Mouse (Mus musculus): Measurements from ENCODE around the gene Tns2.
A peak's percentile ranks its signal among the peaks of the same experiment; 100 is the strongest.

The Tns2 gene

DNA sequence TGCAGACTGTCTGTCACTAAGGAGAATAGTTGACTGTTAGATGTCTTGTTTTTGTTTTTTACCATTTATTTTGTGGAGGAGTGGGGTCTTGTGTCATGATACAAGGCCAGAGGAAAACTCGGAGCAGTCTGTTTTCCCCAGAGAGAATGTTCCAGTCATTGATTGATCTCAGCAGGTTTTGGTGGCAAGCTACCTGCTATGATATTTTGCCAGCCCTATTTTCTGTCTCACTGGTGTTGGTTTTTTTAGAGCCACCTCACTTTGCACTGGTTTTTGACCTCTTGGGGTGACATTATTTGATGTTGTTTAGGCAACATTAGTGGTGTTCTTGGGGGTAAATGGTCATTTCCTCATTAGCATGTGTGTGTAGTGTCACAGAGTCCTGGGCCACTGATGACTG lies 8.5 kb upstream of the Tns2 start:
- DNase-seq (ENCODE audit: low spot score in 2 of 2): no peak

DNA sequence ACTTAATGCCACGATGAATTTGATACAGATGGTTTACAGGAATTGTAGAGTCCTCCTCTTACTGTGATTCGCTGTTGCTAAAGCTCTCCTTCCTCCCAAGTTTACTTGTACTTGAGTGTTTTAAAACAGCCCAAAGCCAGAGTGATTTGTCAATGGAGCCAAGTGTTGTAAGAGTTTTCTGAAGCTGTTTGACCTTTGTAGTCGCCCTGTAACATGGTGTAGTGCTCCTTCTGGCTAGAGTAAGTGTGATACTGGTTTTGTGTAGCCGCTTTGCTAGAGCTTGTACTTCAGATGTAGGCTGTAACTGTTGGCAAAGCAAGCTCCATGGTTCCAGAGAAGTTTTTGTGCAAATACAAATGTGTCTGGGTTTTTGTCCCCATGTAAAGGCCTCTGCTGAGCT lies 8.0 kb upstream of the Tns2 start:
- DNase-seq (ENCODE audit: low spot score in 2 of 2): no peak

DNA sequence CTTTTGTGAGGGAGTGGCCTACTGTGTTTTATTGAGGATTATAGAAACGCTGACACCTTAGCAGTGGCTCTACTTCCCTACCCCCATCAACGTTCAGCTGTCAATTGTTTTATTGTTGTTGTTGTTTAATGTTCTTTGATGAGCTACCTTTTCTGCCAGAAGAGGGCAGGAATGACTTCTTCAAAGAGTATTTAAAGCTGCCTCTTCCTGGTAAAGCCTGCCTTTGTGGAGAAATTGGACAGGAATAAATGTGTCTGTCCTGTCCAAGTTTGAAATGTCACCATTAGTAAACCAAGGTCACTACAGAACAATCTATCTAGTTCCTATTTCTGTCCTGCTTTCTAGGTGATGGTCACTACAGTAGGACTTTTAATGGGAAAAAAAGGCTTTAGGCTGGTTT lies 6.1 kb upstream of the Tns2 start:
- DNase-seq (ENCODE audit: low spot score in 2 of 2): no peak

DNA sequence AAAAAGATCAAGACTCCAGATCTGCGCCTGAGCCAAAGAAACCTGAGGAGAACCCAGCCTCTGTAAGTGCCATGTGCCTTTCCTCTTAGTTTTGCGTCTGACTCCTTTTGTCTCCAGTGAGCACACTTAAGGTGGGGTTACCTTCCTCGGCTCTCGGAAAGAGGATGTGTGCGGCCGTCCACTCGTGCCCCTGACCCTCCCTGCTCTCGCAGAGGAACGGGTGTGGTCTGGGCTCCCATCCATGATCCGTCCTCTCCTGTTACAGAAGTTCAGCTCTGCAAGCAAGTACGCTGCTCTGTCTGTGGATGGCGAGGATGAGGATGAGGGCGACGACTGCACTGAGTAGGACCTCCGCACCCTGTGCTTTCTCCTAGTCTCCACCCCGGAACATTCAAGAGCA lies 5.2 kb upstream of the Tns2 start:
- DNase-seq (ENCODE audit: low spot score in 2 of 2): no peak

DNA sequence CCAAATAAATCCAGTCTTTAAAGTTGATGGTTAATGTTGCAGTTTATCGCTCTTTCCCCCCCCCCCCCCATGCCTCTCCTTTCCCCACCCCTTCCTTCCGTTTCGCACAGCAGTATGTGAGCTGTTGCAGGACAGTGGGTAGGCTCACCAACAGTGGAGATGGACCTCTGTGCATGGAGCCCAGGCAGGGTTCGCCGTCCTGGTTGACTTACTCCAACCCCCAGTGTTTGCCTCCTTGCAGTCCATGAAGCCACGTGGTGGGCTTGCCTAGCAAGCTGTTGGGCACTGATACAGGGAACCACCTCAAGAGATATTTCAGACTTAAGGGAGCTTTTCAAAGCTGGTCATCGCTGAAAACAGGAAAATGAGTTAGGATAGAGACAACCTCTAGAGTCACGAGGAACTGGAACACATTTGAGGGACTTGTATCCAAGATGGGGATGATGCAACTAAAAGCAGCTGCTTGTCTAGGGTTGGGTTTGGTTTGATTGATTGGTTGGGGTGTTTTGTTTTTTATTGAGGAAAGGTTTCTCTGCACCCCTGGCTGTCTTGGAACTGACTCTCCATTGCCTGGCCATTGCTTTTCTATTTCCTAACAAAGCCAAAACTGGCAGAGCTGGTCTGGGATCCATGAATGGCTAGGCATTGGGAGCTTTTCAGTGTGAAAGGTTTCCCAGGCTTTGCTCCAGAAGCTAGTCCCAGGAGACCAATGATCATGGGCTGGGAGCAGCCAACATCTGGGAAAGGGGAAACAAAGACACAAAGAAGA lies 2.9 kb upstream of the Tns2 start:
- DNase-seq (ENCODE audit: low spot score in 2 of 2): no peak

DNA sequence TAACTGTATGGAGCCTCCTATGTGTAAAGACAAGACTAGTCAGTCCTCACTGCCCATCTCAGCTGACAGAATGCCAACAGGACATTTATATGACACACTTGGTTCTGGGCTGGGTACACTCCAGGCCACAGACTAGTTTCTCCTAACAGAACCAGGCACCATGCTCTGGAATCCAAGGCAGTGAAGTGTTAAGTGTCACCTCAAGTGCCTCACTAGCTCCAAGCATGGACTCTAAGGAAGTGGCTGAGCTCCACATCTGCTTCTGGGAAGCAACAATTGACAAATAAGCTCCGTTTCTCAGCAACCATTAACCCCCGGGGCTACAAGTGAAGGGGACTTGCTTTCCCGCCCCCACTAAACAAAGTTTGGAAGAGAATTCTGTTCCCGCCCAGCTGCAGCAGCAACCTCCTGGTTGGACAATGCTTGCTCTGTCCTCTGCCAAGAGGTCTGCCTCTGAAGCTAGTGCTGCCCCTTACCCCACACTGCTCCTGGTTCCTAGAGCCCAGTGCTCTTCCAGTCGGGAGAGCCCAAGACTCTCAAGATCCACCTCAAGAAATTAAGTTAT lies 2.1 kb upstream of the Tns2 start:
- DNase-seq (ENCODE audit: low spot score in 2 of 2): no peak

DNA sequence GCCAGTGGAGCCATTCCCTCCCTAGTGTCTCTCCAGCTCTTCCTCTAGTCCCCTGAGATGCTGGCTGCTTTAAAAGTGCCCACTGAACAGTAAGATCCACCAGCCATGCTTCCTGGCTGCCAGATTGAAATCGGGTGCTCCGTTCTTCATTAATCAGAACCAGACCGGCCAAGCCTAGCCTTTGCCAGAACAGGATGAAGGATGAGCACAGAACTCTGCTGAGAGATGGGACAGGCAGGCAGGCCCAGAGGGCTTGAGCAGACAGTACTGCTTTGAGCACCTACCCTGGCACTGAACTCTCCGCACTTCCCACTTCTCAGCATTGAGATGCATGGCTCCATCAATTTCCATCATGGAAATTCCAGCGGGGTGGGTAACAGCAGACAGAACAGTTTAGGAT lies 953 bp upstream of the Tns2 start:
- DNase-seq (ENCODE audit: low spot score in 2 of 2): no peak

DNA sequence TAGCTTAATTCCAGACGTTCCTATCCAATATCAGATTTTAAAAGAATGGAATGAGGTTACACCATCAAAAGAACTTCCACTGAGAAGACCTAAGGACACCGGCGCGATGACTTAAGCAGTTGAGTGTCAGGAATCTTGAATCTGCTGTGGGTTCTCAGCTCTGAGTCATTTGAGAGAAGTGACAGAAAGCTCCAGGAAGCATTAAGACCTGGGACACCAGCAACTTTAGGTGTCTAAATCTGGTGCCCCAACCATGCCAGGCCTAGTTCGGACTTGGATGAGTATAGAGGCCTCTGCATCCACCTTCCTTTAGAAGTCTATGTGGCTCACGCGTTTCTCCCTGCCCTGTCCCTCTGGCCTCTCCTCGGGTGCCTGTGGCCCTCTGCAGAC lies 447 bp upstream of the Tns2 start:
- no peak for DNase-seq (ENCODE audit: low spot score in 2 of 2)

DNA sequence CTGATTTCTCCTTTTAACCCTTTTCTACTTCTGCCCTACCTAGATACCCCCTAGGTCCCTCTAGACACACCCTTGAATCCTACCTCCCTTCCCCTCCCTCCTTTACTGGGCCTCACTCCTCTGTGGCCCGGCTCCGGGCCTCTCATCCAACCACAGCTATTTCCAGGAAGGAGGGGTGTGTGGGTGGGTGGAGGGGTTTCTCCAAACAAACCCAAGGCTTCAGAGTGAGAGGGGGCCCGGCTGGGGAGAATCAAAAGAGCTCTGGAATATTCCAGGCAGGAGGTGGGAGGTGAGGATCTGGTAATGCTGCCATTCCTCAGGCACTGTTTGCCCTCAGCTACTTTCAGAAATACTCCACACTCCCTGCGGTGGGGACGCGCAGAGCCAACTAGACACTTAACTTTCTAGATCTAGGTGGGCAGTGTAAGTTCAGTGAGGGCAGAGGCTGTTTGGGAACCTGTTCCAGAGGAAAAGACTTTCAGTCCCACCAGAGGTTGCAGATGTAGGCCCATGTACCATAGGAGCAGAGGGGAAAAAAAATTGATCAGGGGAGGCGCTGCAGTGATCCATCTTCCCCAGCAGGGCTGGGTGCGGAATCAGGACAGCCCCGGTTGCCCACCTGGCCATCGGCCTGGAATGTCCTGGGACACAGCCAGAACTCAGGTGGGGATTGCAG lies 921 bp downstream of the Tns2 start:
- peak in 1 of 2 experiments; percentile 32 for DNase-seq (ENCODE audit: low spot score in 2 of 2)

DNA sequence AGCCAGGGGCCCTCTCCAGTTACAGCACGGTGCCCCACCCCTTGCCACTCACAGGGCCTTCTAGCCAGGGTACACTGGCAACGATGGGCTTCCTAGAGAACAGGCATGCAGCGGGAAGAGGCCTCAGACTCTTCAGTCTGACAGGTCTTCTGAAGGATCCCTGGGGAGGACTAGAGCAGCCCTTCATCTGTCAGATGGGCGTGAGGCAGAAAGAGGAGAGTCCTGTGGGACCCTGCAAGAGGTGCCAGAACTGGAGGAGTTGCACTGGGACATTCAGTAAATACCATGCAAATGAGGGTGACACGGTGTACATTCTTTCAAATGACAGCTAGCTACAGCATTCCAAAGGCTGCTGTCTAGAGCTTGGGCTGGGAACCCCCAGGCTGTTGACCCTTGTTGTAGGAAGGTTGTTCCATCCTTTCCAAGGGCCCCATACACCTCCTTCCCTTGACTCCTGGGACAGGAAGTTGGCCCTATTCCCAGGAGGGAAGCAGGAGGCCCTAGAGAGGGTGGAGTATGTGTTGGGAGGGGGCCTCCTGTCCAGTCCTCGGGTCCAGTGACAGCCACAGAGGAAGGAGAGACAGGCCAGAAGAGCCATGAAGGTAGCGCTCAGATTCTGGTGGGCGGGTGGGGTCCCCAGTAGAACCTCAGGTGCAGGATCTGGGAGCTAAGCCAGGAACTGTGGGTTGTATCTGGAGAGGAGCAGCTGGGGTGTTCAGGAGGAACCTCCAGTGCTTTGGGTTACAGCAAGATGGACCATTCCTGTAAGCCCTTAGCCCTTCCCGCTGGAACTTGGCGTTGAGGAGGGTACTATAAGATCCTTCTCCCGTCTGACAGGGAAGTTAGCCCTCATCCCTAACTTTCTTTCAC lies 1.7 kb downstream of the Tns2 start:
- DNase-seq (ENCODE audit: low spot score in 2 of 2): no peak

DNA sequence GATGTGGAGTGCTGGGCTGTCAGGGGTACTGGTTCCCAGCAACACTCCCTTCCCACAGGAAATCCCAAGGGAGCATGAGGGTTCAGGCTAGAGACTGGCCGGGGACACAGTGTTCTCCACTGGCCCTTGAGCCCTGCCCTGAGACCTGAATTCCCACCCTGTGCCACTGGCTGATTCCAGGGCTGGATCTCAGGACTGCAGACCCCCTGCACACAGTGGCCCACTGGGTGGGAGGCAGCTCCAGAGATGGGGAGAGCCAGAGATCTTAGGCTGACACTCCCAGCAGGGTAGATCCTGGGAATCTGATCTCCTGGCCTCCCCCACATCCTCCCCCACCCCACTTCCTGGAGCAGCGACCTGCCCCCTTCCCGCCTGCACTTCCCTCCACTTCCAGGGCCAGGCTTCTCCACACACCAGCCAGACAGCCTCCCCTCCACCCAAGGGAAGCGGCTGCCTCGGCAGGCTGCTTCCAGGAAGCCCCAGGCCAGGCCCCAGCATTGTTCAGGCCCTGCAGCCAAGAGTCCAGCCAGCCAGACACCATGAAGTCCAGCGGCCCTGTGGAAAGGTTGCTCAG lies 2.4 kb downstream of the Tns2 start:
- peak in 1 of 2 experiments; percentile 9 for DNase-seq (ENCODE audit: low spot score in 2 of 2)

DNA sequence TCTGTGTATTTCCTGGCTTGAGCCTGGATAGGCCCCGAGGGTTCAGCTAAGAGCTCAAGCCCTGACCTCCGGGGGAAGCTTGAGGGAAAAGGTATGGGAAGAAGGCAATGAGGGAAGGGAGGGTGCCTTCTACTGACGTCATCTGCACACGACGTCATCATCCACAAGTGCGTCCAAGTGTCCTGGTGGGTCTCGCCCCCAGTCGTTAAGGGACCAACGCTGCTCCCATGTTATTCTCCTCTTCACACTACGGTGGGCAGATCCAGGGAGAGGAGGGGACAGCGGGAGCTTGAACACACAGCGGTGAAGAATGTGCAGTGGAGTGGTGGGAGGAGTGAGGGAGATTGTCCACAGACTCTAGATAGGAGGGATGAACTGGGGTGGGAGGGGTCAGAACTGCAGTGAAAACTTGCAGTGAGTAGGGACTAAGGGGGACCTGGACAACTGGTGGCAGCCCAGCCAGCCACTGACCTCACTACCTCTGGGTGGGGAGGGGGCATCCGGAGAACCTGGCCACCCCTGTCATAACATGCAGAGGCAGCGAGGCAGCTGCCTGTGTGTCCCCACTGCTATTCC lies 3.2 kb downstream of the Tns2 start:
- DNase-seq (ENCODE audit: low spot score in 2 of 2): no peak

DNA sequence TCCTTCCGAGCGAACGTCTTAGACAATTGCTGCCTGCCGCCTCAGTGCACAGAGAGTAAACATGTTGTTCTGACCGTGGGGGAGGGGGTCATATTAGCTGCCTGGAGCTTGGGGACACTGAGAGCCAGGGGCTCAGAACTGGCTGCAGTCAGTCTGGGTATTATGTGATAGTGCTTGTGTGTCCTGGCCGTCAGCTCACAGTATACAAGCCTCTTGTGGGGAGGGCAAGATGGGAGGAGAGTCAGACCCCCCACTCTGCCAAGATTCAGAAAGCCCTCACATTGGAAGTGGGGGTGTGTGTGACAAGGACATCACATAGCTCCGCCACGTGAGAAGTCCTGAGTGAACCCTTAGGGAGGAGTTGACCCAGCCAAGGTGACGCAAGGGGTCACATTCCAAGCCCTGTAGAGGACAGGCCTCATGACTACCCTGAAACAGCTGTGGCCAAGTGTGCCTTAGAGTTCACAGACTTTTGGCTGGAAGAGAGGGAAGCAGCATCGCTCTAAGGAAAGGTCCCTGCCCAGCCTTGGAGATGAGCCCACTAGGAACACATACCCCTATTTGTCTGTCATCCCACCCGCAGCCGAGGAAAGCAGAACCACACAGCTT lies 3.8 kb downstream of the Tns2 start:
- peak in 1 of 2 experiments; percentile 27 for DNase-seq (ENCODE audit: low spot score in 2 of 2)

DNA sequence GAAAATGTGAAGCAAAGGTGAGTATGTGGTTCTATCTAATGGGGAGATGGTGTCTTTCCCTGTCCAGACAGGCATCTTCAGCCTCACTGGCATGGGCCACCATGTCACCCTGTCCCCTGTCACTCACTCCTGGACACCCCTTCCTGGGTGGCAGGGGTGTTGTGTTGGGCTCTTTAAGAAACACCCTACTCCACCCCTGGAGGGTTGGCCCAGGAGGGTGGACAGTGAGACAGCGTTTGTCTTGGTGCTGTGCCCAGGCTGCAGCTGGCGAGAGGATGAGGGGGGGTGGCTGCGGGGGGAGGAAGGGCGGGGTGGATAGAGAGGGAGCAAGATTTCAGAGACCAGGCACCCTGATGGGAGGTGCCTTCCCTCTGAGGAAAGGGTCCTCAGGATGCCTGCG lies 5.1 kb downstream of the Tns2 start:
- no peak for DNase-seq (ENCODE audit: low spot score in 2 of 2)

DNA sequence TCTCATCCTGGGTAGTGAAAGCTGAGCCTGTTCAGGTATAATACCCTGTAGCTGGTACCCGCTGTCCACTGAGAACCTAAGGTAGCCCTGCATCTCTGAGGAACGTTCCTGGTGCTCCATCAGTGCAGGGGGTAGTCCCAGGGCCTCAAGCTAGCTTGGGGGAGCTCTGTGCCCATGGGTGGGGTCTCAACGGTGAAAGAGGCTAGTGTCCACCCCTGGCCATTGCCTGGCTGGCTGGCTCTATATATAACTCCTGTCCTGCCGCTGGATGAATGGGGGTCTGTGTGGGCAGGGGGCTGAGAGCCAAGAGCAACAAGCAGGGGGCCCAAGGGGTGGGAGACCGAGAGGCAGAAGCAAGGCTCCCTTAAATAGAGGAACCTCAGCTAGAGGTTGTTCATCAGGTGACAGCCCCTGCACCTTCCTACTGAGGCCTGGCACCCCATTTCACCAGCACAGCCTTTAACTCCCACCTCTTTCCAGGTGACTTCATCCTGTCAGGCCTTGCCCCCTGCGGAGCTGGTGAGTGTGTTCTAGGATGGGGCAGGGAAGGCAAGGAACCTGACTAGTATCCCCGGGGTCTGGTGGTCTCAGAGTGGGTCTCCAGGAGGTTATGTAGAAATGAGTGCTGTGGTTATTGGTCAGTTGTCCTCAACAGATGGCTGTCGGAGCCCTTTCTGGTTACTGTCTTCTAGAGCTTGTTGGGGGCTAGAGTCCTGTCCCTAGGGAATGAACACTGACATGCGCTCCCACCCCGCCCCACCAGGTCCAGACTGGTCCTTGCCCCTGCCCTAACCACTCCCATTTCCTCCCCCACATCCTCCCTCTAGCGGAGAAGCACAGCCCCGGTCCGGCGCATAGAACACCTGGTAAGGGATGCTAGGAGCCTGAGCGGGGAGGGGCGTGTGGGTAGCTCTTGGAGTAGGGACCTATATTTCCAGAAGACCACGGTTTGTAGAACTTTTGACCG lies 5.8 kb downstream of the Tns2 start:
- no peak for DNase-seq (ENCODE audit: low spot score in 2 of 2)

DNA sequence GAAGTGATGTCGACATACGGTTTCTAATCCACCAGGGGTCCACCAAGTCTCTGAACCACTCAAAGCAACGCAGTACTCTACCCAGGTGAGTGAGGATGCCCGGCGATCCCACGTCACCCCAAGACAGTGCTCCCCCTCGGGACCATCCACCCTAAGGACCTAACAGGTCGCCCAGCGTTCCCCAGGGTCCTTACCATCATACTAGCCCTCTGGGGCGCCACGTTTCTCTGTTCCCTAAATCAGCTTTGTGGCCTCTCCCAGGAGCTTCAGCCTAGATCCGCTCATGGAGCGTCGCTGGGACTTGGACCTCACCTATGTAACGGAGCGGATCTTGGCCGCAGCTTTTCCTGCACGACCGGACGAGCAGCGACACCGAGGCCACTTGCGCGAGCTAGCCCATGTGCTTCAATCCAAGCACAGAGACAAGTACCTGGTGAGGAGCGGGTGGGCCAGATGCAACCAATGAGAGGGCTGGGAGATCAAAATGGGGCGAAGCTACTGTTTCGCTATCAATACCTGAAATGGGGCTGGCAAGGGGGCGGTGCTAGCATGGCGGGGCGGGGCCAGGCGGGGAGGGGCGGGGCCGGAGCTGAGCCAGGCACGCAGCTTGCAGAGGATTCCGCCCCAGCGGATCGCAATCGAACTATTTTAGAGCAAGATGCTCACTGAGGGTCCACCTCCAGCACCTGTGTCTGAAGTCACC lies 6.7 kb downstream of the Tns2 start:
- no peak for DNase-seq (ENCODE audit: low spot score in 2 of 2)

DNA sequence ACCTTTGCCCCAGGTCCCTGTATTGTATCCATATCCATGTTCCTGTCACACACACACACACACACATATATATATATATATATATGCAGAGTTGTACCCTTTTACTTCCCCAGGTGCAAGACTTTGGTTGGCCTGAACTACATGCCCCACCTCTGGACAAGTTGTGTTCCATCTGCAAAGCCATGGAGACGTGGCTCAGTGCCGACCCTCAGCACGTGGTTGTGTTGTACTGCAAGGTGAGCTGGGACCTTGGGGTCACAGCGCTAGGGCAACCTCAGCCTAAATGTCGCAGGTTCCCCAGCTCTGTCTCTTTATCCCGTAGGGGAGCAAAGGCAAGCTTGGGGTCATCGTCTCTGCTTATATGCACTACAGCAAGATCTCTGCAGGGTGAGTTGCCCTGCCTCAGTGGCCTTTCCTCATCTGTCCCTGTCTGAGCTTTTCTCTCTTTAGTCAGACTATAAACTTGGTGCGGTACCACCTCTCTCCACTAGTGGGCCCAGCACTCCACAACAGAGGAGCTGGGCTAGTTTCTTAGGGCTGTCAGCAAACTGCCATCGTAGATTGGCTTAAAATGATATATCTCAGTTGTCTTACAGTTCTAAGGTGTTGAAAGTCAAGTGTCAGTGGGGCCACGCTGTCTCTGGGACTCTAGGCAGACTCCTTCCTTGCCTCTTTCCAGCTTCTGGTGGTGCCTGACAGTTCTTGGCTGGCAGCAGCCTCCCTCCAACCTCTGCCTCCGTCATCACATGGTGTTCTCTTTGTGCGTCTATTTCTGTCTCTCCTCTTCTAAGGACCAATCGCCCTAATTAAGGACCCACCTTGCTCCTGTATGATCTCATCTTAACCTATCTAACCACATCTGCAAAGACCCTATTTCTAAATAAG lies 7.7 kb downstream of the Tns2 start:
- DNase-seq (ENCODE audit: low spot score in 2 of 2): peak in 1 of 2 experiments; percentile 62

All from frontal cortex, postnatal 10 days (tissue).